Mouse (Mus musculus): ENCODE data around the gene H2-K1. TPM values are rescaled to one million over a fixed set of nuclear protein-coding genes. Genes with fewer than 3 reads are reported as not detected.

H2-K1 gene
- total and polyA plus RNA-seq, 2 experiments from 2014 or later, result 21.2 to 21.9 TPM

GRCm38 (mm10) chr17:33972691-33973090, 27.5 kb downstream of the H2-K1 start:
- WGBS, result 19% methylated on average over 1 of the region's 1 CpGs
- Histone ChIP-seq H3K9ac (no peak overlapping the region), H3K27ac (ENCODE audit: low read depth, low read length) (no peak overlapping the region), H3K4me2 (ENCODE audit: low read depth) (no peak overlapping the region), H3K9me3 (ENCODE audit: low read length) (no peaks in the 10 kb centered on the region), H3K4me3 (ENCODE audit: low read depth, low read length) (no peak overlapping the region), H3K4me1 (ENCODE audit: insufficient read depth) (no peaks in the 10 kb centered on the region), H3K36me3 (ENCODE audit: insufficient read depth) (no peaks in the 10 kb centered on the region), H3K27me3 (ENCODE audit: insufficient read depth, low read length) (peaks cover 4% of the 10 kb centered on the region; the same call in 1 of the 2 replicates)
- no peak for ATAC-seq
- TF ChIP-seq CTCF (IDR thresholded peaks at IDR 0.05; ENCODE audit: low read depth), result no peak
- DNase-seq, result no peak

- no peak overlapping the region for H3K4me3 ChIP-seq (ENCODE audit: low read depth, low read length)
- no peak for DNase-seq
- H3K4me1 ChIP-seq (ENCODE audit: insufficient read depth), result no peaks in the 10 kb centered on the region
- no peak overlapping the region for H3K9ac ChIP-seq
- no peak for ATAC-seq
- no peaks in the 10 kb centered on the region for H3K9me3 ChIP-seq (ENCODE audit: low read length)
- TF ChIP-seq CTCF (IDR thresholded peaks at IDR 0.05; ENCODE audit: low read depth), result peak; percentile 35
- H3K4me2 ChIP-seq (ENCODE audit: low read depth), result no peak overlapping the region
- H3K27me3 ChIP-seq (ENCODE audit: insufficient read depth, low read length), result no peaks in the 10 kb centered on the region
- 80% methylated on average over 4 of the region's 4 CpGs for WGBS
- H3K27ac ChIP-seq (ENCODE audit: low read depth, low read length), result no peak overlapping the region
- peaks cover 16% of the 10 kb centered on the region for H3K36me3 ChIP-seq (ENCODE audit: insufficient read depth)
Measured at GRCm38 (mm10) chr17:33969394-33969793, 30.8 kb downstream of the H2-K1 start.

GRCm38 (mm10) chr17:33968927-33969326, 31.2 kb downstream of the H2-K1 start:
- H3K27me3 ChIP-seq (ENCODE audit: insufficient read depth, low read length), result no peaks in the 10 kb centered on the region
- no peak overlapping the region for H3K4me2 ChIP-seq (ENCODE audit: low read depth)
- no peak overlapping the region for H3K27ac ChIP-seq (ENCODE audit: low read depth, low read length)
- no peaks in the 10 kb centered on the region for H3K9me3 ChIP-seq (ENCODE audit: low read length)
- WGBS, result 32% methylated on average over 5 of the region's 5 CpGs
- no peak overlapping the region for H3K4me3 ChIP-seq (ENCODE audit: low read depth, low read length)
- H3K36me3 ChIP-seq (ENCODE audit: insufficient read depth), result peaks cover 16% of the 10 kb centered on the region
- TF ChIP-seq CTCF (IDR thresholded peaks at IDR 0.05; ENCODE audit: low read depth), result peak; percentile 55
- H3K4me1 ChIP-seq (ENCODE audit: insufficient read depth), result no peaks in the 10 kb centered on the region
- H3K9ac ChIP-seq, result no peak overlapping the region
- DNase-seq (peak; percentile 69), ATAC-seq (peak; percentile 89)

- Histone ChIP-seq H3K4me2 (ENCODE audit: low read depth) (no peak overlapping the region), H3K36me3 (ENCODE audit: insufficient read depth) (peaks cover 17% of the 10 kb centered on the region), H3K27ac (ENCODE audit: low read depth, low read length) (no peak overlapping the region), H3K4me1 (ENCODE audit: insufficient read depth) (no peaks in the 10 kb centered on the region), H3K27me3 (ENCODE audit: insufficient read depth, low read length) (no peaks in the 10 kb centered on the region), H3K9me3 (ENCODE audit: low read length) (no peaks in the 10 kb centered on the region), H3K4me3 (ENCODE audit: low read depth, low read length) (no peak overlapping the region), H3K9ac (no peak overlapping the region)
- peak; percentile 89 for DNase-seq
- peak; percentile 95 for TF ChIP-seq CTCF (IDR thresholded peaks at IDR 0.05; ENCODE audit: low read depth)
- 4% methylated on average over 9 of the region's 9 CpGs for WGBS
- ATAC-seq, result peak; percentile 90
Measured at GRCm38 (mm10) chr17:33968489-33968888, 31.7 kb downstream of the H2-K1 start.

GRCm38 (mm10) chr17:33965846-33966550, 34.1 kb downstream of the H2-K1 start:
- Histone ChIP-seq H3K27ac (ENCODE audit: low read depth, low read length) (no peak overlapping the region), H3K4me2 (ENCODE audit: low read depth) (no peak overlapping the region), H3K9ac (no peak overlapping the region), H3K4me1 (ENCODE audit: insufficient read depth) (no peaks in the 10 kb centered on the region), H3K27me3 (ENCODE audit: insufficient read depth, low read length) (no peaks in the 10 kb centered on the region), H3K4me3 (ENCODE audit: low read depth, low read length) (no peak overlapping the region), H3K9me3 (ENCODE audit: low read length) (no peaks in the 10 kb centered on the region), H3K36me3 (ENCODE audit: insufficient read depth) (peaks cover 40% of the 10 kb centered on the region)
- no peak for DNase-seq
- ATAC-seq, result no peak
- no peak for TF ChIP-seq CTCF (IDR thresholded peaks at IDR 0.05; ENCODE audit: low read depth)
- 89% methylated on average over 16 of the region's 16 CpGs for WGBS

GRCm38 (mm10) chr17:33965082-33965845, 34.9 kb downstream of the H2-K1 start:
- ATAC-seq, result no peak
- H3K27me3 ChIP-seq (ENCODE audit: insufficient read depth, low read length), result no peaks in the 10 kb centered on the region
- H3K9me3 ChIP-seq (ENCODE audit: low read length), result no peaks in the 10 kb centered on the region
- DNase-seq, result no peak
- H3K4me1 ChIP-seq (ENCODE audit: insufficient read depth), result no peaks in the 10 kb centered on the region
- H3K4me3 ChIP-seq (ENCODE audit: low read depth, low read length), result no peak overlapping the region
- H3K27ac ChIP-seq (ENCODE audit: low read depth, low read length), result no peak overlapping the region
- no peak overlapping the region for H3K4me2 ChIP-seq (ENCODE audit: low read depth)
- H3K36me3 ChIP-seq (ENCODE audit: insufficient read depth), result peaks cover 47% of the 10 kb centered on the region
- TF ChIP-seq CTCF (IDR thresholded peaks at IDR 0.05; ENCODE audit: low read depth), result no peak
- no peak overlapping the region for H3K9ac ChIP-seq
- WGBS, result 91% methylated on average over 17 of the region's 17 CpGs

GRCm38 (mm10) chr17:33962876-33963275, 37.3 kb downstream of the H2-K1 start:
- Histone ChIP-seq H3K27ac (ENCODE audit: low read depth, low read length) (no peak overlapping the region), H3K36me3 (ENCODE audit: insufficient read depth) (peaks cover 69% of the 10 kb centered on the region), H3K4me1 (ENCODE audit: insufficient read depth) (no peaks in the 10 kb centered on the region), H3K9ac (no peak overlapping the region), H3K4me3 (ENCODE audit: low read depth, low read length) (no peak overlapping the region), H3K27me3 (ENCODE audit: insufficient read depth, low read length) (no peaks in the 10 kb centered on the region), H3K4me2 (ENCODE audit: low read depth) (no peak overlapping the region), H3K9me3 (ENCODE audit: low read length) (no peaks in the 10 kb centered on the region)
- ATAC-seq (no peak), DNase-seq (no peak)
- WGBS, result 93% methylated on average over 7 of the region's 7 CpGs
- TF ChIP-seq CTCF (IDR thresholded peaks at IDR 0.05; ENCODE audit: low read depth), result no peak

Data from forebrain, postnatal 0 days (tissue).